Mouse (Mus musculus) activated CD4-positive, CD25-positive, alpha-beta regulatory T cell, adult 4 months (primary cell): ENCODE measurements around the gene Cnnm1. TPM values are rescaled to one million over a fixed set of nuclear protein-coding genes. Genes with fewer than 3 reads are reported as not detected.
A peak's percentile ranks its signal among the peaks of the same experiment; 100 is the strongest.
"Not testable (repeated sequence)": the region's sequence is repeated elsewhere in the genome, so short reads cannot be mapped to it uniquely, and the experiment has no call there.

Experiments
- ATAC-seq: one replicate; pipeline ENCODE4 v1.8.0; 2017
- polyA plus RNA-seq, 2 experiments: library from polyadenylated mRNA; unstranded; fragments of 100-300 nt; shearing (Covaris generic); gene quantifications; one replicate each; pipeline ENCODE4 v1.2.1; 2017

Cnnm1 gene
- polyA plus RNA-seq, 2 experiments from 2014 or later = not detected

DNA sequence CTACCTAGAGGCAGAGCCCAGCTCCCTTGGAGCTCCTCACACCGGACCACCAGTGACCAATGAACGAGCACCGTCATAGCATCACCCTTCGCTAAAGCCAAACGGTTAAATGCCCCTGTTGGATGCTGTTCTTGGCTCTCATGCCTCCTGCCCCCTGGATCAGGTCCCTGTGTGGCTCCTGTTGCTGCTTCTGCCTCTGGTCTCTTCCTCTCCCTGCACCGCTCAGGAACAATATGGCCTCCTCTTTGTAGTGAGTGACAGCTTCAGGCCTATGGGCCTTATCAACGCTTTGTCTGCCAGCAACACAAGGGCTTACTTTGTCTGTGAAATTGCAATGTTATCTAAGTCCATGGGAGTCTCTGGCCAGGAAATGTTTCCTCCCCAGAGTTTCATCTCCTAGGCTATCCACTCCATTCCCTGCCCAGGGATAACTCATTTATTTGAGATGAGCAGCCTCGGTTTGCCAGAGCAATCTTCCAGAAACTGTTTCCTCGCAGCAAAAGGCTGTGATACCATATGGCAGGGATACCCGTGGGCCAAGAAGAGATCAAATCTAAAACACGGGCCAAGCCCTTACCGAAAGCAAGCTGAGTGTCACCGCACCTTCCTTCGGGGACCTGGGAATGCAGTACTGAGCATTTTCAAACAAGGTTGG lies 25.5 kb downstream of the Cnnm1 start:
- no peak for ATAC-seq

DNA sequence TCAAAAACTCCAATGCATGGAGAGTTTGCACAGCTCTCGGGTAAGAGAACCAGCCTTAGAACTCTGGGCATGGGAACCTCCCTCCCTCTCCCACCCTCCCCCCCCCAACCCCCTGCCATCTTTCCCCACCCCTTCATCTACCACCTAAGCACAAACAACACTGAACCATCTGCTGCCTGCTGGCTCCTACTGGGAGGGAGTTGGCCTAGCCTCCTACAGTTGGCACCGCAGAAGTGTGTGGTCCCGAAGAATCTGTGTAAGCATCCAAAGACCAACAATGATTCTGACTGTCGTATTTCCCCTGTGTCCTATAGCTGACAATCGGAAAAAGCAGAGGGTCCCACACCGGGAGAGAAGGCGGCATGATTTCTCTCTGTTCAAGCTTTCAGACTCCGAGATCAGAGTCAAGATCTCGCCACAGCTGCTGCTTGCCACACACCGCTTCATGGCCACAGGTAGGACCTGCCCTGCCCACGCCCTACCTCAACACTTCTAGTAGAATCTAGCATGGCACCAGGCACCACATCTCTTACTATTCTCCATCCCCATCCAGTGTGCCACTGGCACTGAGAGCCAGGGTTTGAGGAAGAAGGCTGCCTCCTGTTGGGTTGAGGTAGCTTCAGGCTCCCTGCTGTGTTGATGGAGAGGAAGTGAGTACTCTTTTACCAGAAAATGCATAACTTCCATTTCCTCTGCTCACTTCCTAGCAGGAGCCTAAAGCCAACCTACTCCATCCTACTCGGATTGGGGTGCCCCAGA lies 27.9 kb downstream of the Cnnm1 start:
- ATAC-seq = no peak

DNA sequence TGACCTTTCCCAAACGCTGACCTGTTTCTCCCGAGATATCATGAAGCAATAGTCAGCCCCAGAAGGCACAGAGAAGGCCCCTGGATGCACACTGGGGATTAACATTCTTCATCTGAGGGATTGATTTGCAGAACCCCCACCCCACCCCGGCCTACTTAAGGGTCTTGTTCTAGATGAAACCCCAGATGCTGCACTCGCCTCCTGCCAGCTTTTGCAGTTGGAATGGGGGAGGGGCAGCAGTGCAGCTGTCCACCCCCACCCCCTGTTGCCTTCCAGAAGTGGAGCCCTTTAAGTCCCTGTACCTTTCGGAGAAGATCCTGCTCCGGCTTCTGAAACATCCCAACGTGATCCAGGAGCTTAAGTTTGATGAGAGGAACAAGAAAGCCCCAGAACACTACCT lies 29.1 kb downstream of the Cnnm1 start:
- ATAC-seq = no peak

DNA sequence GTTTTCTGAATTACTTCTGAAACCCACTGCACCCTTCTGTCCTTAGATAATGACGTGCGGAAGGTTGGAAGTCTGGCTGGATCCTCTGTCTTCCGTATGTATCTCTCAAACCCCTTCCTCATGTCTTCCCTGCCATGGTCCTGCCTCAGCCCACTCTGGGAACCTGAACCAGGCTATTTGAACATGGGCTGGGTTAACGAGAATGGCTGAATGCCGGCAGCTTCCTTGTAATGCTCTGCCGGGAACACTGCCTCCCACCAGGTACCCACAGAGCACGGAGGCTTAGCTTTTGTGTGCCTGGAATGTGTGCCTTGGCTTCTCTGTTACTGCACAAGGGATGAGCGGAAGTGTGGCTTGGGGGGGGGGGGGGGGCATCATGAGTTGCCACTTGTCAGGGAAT lies 32.1 kb downstream of the Cnnm1 start:
- ATAC-seq = no peak

DNA sequence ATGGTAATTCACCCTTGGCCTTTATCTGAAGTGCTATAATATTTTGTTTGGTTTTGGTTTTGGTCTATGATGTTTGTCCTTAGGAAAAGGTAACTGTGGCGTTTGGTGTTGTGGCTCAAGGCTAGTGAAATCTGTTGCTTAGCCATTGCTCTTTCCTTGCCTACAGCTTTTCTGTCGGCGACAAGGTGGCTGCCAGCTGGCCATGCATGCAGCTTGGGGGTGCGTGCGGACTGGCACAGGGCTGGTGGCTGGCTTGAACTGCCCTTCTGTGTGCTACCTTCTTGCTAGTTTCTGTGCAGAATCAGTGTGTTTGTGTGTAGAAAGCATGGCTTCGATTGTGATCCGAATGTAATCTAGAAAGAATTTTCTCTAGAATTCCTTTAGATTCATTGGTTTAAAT lies 32.5 kb downstream of the Cnnm1 start:
- ATAC-seq = no peak

DNA sequence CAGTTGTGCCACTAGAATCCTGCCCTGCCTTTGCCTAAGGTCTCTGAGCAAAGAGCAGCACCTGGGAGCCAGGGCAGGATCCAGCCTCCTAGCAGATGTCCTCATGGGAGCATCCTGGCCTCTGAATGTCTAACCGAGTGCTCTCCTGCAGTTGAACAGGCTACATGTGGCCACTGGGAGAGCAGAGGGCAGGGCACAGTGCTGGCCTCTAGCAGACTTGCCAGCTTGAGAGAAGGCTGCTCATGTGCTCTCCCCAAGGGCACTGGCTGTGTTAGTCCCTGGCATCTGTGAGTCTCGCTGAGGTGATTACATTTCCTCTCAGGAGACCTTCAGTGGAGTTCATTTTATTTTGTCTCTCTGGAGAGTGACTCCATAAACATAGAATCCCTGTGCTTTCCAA lies 35.4 kb downstream of the Cnnm1 start:
- ATAC-seq = no peak

DNA sequence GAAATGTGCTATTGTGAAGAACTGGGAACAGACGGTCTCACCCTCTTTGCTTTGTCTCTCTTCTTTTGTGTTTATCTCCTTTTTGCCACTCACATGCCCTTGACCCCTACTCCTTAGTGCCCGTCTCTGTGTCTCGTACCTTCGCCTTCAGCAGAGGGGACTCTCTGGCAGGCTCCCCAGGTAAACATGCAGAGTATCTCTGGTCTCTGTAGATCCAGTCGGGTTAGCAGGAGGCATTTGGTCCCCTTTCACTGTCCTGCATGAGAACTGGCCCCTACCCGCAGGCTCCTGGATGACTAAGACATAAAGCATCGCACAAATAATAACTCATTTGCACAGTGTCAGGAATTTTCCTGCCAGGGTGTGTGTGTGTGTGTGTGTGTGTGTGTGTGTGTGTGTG lies 35.8 kb downstream of the Cnnm1 start:
- no peak for ATAC-seq

DNA sequence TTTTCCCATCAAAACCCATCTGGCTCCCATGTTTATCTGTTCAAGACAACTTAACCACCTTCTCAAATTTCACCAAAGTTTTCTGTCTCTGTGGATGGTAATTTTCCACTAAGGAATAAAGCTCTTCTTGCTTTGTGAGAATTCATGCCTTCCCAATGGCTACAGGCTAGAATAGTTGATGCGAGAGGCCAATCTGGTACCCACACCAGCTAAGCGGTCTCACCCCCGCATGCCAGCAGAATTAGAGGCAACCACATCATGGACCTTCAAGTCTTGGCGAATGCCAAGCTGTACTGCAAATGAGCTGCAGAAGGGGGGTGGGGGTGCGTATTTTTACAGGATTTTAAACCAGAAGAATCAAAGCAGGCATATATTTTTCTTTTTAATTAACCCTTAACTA lies 37.2 kb downstream of the Cnnm1 start:
- no peak for ATAC-seq

DNA sequence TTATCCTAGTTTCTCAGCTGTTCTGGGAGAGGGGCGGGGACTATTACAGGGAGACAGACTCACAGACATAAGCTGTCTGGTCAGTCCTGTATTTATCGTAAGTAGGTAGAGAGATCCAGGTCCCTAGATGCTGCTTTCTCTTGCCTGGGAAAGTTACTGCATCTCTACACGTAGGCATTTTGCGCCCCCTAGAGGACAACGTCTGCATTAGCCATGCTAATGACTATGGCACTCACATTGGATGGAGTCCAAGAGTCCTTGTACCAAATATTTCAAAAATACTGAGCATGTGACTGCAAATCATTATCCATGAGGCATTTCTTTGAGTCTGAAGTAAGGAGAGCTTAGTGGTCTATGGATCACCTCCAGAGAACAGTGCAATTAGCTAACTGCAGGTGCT lies 38.7 kb downstream of the Cnnm1 start:
- ATAC-seq = no peak

DNA sequence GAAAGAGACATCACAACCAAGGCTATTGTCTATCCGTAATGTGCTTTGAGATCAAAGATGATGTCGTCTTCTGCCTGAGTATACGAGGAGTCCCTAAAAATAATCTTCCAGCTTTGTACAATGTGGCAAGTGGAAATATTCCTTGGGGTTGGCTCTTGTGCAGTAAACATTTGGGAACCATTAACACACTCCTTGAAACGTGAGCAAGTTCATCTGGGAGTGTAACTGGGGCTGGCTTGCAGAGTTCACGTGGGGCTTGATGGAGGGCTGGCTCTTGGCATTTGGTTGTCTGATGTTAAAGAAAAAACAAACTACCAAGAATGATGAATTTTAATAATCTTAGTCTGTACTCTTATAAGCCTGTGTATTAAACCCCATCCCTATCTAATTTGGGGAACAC lies 39.2 kb downstream of the Cnnm1 start:
- no peak for ATAC-seq

DNA sequence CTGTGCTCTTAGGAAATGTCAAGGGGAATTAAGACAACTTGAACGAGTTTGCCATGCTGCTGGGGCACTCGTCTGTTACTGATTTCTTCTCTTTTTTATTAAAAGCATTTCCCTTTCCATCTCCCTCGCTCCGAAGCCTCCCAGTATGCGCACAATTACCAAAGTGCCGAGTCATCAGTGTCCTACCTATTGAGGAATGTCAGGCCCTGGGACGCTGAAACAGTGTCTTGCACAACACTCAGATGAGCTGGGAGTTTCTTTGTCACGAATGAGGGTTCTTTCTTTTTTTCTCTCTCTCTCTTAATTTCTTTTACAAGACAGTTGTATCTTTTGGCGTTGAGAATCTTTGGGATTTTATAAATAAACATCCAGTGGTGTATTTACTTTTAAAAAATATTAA lies 40.3 kb downstream of the Cnnm1 start:
- ATAC-seq = no peak

DNA sequence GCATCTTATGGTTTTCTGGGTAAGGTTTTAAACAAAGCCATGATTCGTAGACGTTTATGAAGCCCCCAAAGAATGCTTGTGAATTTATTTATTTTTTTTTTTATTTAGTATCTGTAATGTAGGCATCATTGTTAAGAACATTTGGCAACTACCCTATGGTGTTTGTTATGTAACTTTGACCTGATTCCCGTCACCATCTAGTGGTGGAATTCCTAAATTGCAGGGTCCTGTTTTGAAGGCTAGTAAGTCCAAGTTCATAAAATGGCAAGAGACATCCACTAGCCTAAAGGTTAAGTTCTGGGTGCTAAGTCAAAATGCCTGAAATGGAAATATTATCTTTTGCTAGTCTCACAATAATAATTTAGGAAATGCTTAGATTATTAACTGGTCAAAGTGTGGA lies 47.2 kb downstream of the Cnnm1 start:
- no peak for ATAC-seq

DNA sequence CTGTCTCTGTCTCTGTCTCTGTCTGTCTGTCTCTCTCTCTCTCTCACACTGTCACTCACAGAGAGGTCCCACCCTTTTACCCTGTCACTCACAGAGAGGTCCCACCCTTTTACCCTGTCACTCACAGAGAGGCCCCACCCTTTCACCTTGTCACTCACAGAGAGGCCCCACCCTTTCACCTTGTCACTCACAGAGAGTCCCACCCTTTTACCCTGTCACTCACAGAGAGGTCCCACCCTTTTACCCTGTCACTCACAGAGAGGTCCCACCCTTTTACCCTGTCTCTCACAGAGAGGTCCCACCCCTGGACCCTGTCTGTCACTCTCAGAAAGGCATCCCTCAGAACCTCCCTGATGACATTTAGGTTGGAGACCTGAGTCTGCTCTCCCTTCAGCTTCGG lies 53.1 kb downstream of the Cnnm1 start:
- not testable (repeated sequence) for ATAC-seq

DNA sequence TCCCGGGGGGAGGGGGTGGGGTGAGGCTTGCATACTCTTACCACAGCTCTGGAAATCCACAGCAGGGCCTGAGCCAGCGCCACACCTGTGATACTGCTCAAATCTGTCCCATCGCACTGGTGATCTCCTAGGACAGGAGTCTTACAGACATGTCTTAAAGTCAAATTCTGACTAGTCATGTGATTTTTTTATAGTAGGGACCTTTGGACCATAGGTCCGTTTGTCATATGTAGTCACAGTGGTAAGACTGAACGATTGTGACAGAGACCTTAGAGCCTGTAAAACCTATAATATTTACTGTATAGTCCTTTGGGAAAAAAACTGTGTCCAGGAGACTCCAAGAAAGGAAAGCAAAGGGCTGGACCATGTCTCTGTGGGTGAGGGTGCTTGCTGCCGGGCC lies 53.6 kb downstream of the Cnnm1 start:
- no peak for ATAC-seq

DNA sequence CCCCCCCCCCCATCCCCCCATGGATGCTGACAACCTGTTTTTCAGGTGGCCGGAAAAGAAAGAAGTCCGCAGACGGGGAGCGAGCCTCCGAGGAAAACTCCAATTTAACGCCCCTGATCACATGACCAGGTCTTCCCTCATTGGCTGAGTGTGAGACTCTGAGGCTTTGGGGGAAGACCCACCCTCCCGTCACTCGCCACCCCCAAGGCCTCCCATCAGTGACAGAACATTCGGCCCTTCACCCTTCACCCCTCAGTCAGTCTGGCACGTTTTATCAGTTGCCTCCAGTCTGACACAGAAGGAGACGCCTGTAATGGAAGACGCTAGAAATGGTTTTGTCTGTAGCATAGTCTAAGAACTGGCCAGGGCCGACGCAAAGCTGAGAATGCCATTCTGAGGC lies 54.7 kb downstream of the Cnnm1 start:
- ATAC-seq = no peak

DNA sequence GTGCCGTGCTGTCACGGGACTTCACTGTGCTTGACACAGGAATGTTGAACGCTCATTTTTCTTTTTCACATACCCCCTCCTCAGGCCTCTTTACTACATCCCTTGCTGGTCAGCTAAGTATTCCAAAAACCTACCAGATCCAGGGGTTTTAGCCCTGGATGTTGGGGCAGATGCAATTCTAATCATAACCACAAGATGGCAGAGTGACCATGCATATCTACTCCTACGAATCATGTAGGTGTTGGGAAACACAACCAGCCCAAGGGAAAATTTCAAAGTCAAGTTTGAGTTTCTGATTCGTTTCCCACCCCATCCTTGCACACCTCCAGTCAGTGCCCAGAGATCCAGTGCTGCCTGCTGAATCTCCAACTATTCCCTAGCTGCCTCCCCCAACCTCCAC lies 55.6 kb downstream of the Cnnm1 start:
- ATAC-seq = peak; percentile 57

DNA sequence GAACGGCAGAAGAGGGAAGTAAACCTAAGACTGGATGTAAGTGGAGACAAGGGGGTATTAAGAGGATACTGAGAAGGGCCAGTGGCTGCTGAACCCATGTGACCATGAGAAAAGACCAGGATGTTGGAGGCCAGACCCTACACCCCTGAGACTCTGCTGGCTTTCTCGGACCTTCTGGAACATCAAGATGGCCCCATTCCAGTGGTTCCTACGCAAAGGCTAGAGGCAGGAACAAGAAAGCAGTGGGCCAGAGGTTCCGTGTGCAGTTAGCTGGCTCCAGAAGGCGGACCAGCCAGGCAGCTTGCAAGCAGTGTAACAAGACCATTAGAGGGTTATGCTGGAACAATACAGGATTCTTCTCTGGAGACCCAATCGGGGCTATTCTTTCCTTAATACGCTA lies 57.2 kb downstream of the Cnnm1 start:
- no peak for ATAC-seq

DNA sequence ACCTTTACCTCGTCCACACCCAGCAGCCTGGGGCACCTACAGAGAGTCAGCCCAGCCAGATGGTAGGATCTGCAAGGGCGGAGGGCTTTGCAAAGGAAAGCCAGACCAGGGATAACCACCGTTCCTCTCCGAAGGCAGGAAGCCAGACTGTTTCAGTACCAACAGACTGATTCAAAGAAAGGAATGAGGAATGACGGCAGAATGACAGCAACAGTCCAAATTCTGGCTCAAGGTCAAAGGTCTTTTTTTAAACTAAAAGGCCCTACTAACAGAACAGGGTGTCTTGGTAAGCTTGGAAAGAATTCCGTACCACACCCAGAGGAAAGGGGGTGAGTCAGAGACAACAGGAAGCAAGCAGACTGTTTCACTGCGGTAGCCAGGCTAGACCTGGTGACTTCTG lies 58.6 kb downstream of the Cnnm1 start:
- no peak for ATAC-seq

DNA sequence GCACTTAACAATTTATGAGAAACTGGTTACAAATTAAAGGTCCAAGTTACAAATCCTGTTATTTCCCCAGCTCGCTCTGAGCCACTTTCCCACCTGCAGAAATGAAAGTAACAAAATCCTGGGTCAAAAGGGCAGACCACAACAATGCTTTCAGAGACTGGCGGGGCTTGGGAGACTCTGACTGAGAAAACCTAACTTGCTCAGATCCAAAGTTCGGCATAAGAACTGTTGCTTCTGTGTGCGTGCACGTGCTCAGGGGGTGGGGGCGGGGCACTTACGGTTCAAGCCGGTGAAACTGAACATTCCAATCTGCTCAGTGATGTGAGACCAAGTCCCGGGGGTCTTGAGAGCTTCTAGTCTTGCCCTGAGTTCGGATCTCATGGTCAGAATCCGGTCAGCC lies 62.4 kb downstream of the Cnnm1 start:
- ATAC-seq = no peak

DNA sequence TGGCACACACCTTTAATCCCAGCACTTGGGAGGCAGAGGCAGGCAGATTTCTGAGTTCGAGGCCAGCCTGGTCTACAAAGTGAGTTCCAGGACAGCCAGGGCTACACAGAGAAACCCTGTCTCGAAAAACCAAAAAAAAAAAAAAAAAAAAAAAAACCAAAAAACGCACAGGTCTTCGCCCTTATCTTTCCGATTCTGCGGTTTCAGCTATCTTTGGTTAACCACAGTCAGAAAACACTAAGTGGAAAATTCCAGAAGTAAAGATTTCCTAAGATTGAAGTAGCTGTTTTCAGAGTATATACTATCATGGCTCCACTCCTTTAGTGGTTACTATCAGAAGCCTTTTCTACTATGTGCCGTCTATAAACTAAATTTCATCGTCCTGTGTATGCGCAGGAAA lies 63.4 kb downstream of the Cnnm1 start:
- ATAC-seq = not testable (repeated sequence)

DNA sequence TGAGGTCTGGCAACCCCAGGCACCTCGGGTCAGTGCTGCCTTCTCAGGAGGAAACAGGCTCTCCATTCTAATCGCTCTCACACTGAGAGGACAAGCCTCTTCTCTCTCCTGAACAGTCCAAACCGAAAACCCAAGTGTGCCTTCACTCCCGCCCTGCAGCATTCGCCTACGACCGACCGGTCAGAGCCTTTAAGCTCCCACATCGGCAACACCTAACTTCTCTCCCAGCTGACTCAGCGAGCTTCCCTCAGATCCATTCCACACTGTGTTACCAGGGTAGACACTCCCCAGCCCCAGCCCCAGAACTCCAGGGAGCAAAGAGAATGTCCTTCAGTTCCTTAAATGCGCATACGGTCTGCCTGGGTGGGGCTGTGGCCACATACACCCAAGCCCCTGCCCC lies 65.2 kb downstream of the Cnnm1 start:
- no peak for ATAC-seq

DNA sequence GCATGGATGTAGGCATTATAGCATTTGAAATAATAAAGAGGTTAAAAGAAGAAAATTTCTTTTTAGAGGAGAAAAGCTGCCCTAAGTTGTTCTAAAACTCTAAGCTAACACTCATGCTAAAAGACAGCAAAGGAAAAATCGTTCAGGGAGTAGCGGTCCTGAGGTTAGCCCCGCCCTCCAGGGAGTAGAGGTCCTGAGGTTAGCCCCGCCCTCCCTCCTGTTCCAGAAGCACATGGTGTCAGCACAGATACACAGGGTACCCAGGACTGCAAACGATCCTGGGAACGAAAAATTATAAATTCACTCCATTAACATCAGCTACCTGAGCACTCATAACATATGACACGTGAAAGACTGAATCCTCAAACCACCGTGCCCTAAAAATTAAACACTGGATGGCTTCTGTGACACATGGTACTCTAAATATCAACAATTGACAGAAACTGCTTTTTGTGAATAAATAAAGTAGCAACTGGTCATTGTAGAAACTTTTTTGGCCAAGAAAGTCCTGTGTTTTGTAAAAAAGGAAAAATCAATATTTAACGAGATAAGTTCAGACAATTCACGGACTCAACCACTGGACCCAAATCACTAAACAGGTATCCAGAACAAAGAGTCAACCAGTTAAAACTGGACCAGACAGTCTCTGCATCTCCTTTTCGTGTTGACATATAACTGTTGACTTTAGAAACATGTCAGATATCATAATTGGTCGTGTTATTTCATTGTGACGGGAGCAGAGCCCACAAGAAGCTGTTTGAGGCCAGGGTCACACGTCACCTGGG lies 70.4 kb downstream of the Cnnm1 start:
- no peak for ATAC-seq

DNA sequence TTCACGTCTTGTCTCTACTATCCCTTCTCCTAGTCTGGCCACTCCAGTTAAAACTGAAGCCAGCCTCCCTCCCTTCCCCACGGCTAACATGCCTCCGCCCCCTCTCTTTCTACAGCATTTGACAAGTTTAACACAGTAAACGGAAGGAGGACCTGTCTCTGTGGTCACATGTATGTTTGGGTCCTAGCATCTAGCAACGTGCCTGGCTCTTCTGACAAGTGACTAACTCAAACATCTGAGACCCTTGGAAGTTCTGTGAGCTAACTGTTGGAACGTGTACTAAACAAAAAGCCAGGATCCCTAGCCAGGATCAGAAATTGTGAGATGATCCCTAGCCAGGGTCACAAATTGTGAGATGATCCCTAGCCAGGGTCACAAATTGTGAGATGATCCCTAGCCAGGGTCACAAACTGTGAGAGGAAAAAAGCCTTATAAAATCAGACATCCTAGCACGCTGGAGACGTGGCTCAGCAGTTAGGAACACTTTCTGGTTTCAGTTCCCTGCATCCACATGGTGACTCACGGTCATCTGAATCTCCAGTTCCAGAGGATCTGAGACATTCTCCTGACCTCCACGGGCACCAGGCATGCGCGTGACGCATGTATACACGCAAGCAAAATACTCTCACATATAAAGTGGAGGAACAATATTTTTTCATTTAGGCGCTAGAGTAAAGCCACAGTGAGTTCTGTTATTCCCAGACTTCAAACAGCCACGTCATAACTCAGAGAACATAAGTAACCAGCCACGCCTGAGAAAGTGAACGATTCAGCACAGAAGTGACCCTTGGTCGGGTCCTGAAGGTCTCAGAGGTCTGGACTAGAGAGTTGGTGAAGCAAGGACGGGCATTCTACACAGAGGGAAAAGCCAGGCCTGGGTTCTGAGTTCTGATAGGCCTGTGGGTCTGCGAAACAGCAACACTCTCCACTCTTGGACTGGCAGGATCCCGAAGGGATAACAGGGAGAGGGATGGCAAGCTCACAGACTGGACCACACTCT lies 71.7 kb downstream of the Cnnm1 start:
- ATAC-seq = no peak
